In the genomic region with DNA sequence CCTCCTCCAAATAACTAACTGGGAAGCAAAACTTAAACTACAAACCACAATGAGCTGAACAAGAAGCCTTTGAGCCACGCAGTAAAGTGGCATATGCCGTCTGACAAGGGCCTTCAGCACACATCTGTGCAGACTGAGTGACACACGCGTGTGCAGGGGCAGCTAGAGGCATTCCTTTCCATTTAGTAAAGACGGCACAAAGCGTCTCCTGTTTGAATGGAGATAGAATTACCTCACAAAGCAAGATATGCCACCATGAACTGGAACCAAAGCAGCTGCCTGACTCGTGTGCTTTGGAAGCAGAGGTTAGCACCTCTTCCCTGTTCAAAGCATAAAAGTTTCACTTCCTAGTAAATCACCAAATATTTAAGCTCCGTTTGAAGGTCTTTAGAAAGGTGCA, we compare ENCODE assay signal across 10 mouse cellular contexts. TPM values are rescaled to one million over a fixed set of nuclear protein-coding genes. Genes with fewer than 3 reads are reported as not detected.
DNase-seq lines count a peak whose midpoint lies in the region; ATAC-seq and TF ChIP-seq lines count a peak whose summit lies in the region.
"Had no signal": no experiment of that assay in that cellular context is flagged by ENCODE, and none has a peak within 500 bp of the region (broad histone marks: within the 10 kb centered on the region; RNA-seq: fewer than 3 reads in every experiment).

No protein-coding gene starts in this region.

- H3K27ac ChIP-seq in kidney, adult 2 months (ENCODE audit: insufficient read depth, low read depth, low read length), result peak overlapping the region; percentile 80
- peak overlapping the region; percentile 19; the same call in 1 of the 2 replicates for H3K27ac ChIP-seq in embryonic facial prominence, embryonic 10.5 days (replicated peaks)
- H3K27ac ChIP-seq in liver, embryonic 13.5 days, result peak overlapping the region; percentile 30; the same call in 1 of the 2 replicates
- H3K27ac ChIP-seq in forebrain, embryonic 15.5 days (replicated peaks), result no peak overlapping the region

- no peak for ATAC-seq in liver, embryonic 13.5 days (ENCODE audit: low read depth)
- no peak for ATAC-seq in frontal cortex, adult (ENCODE audit: low TSS enrichment)
- ATAC-seq in forebrain, embryonic 15.5 days (replicated peaks), result no peak

- peak overlapping the region; percentile 69 for H3K4me2 ChIP-seq in liver, embryonic 13.5 days
- H3K4me2 ChIP-seq in forebrain, embryonic 15.5 days (replicated peaks), result no peak overlapping the region

- H3K36me3 ChIP-seq in kidney, adult 2 months (ENCODE audit: control insufficient read depth, insufficient read depth, low read length), result peaks cover 19% of the 10 kb centered on the region
- H3K36me3 ChIP-seq in embryonic facial prominence, embryonic 10.5 days (replicated peaks), result peaks cover 53% of the 10 kb centered on the region
- H3K36me3 ChIP-seq in liver, embryonic 13.5 days, result peaks cover 58% of the 10 kb centered on the region
- H3K36me3 ChIP-seq in forebrain, embryonic 15.5 days, result peaks cover 15% of the 10 kb centered on the region

- H3K9me3 ChIP-seq in embryonic facial prominence, embryonic 10.5 days, result no peaks in the 10 kb centered on the region
- no peaks in the 10 kb centered on the region for H3K9me3 ChIP-seq in liver, embryonic 13.5 days (replicated peaks)
- H3K9me3 ChIP-seq in forebrain, embryonic 15.5 days, result no peaks in the 10 kb centered on the region

- H3K27me3 ChIP-seq in kidney, adult 2 months (replicated peaks; ENCODE audit: control insufficient read depth, insufficient read depth, low read length), result no peaks in the 10 kb centered on the region
- H3K27me3 ChIP-seq in embryonic facial prominence, embryonic 10.5 days (replicated peaks; ENCODE audit: low read depth, poor library complexity, severe bottlenecking), result no peaks in the 10 kb centered on the region
- no peaks in the 10 kb centered on the region for H3K27me3 ChIP-seq in liver, embryonic 13.5 days
- H3K27me3 ChIP-seq in forebrain, embryonic 15.5 days, result no peaks in the 10 kb centered on the region

- TF ChIP-seq CTCF in kidney, adult 2 months (conservative IDR thresholded peaks at IDR 0.05; ENCODE audit: insufficient read depth, insufficient read length, low read depth, low read length), result no peak

- H3K9ac ChIP-seq in liver, embryonic 13.5 days, result peak overlapping the region; percentile 60
- H3K9ac ChIP-seq in forebrain, embryonic 15.5 days (replicated peaks), result no peak overlapping the region

- H3K4me3 ChIP-seq in kidney, adult 2 months (ENCODE audit: insufficient read depth, low read depth, low read length), result peak overlapping the region; percentile 26
- peak overlapping the region; percentile 28; the same call in 1 of the 2 replicates for H3K4me3 ChIP-seq in embryonic facial prominence, embryonic 10.5 days
- peak overlapping the region; percentile 30 for H3K4me3 ChIP-seq in liver, embryonic 13.5 days (replicated peaks)
- no peak overlapping the region for H3K4me3 ChIP-seq in forebrain, embryonic 15.5 days

- peaks cover 6% of the 10 kb centered on the region; the same call in 1 of the 2 replicates for H3K4me1 ChIP-seq in kidney, adult 2 months (ENCODE audit: control insufficient read depth, insufficient read depth, low read length)
- peaks cover 25% of the 10 kb centered on the region for H3K4me1 ChIP-seq in embryonic facial prominence, embryonic 10.5 days
- H3K4me1 ChIP-seq in liver, embryonic 13.5 days (replicated peaks), result peaks cover 45% of the 10 kb centered on the region
- H3K4me1 ChIP-seq in forebrain, embryonic 15.5 days, result peaks cover 4% of the 10 kb centered on the region

- no peak for TF ChIP-seq POLR2A in kidney, adult 2 months (IDR thresholded peaks at IDR 0.05; ENCODE audit: low read depth, low read length)

- DNase-seq in kidney, adult 2 months, result no peak
- DNase-seq in kidney, postnatal 36 days, result no peak
- peak; percentile 10 for DNase-seq in 3T3-L1 (ENCODE audit: low read depth, low spot score)
- DNase-seq in embryonic facial prominence, embryonic 10.5 days (ENCODE audit: low spot score), result peak; percentile 28
- no peak for DNase-seq in liver, embryonic 13.5 days
- DNase-seq in thymus, postnatal 14 days, result no peak
- DNase-seq: heart, adult 18-20 months; retina, postnatal 1 day had no signal

- WGBS in kidney, adult 2 months, result 41% methylated on average over 8 of the region's 8 CpGs
- WGBS in embryonic facial prominence, embryonic 10.5 days, result 47% methylated on average over 8 of the region's 8 CpGs
- 67% methylated on average over 8 of the region's 8 CpGs for WGBS in liver, embryonic 13.5 days (ENCODE audit: insufficient replicate concordance)
- 58% methylated on average over 8 of the region's 8 CpGs for WGBS in forebrain, embryonic 15.5 days

RNA-seq across cellular contexts. Expression of a gene that starts 28.0 kb away (rescaled TPM):
- 32.7 and 39.9 TPM in 2 replicates for polyA plus RNA-seq in kidney, adult 2 months (2012; rRNA removed)
- 100.0 and 117 TPM in 2 replicates for polyA plus RNA-seq in embryonic facial prominence, embryonic 10.5 days (2016; fragmentation: Nextera tagmentation; extraction: Ambion mirVana)
- polyA plus RNA-seq in liver, embryonic 13.5 days (2015; fragmentation: Nextera tagmentation; extraction: Ambion mirVana), result 53.6 and 66.0 TPM in 2 replicates
- polyA plus RNA-seq in forebrain, embryonic 15.5 days (2015; fragmentation: Nextera tagmentation; extraction: Ambion mirVana), result 14.1 and 17.1 TPM in 2 replicates

RNA-seq across cellular contexts. Expression of a gene that starts 28.0 kb away (rescaled TPM):
- not detected in 2 replicates for polyA plus RNA-seq in kidney, adult 2 months (2012; rRNA removed)
- polyA plus RNA-seq in embryonic facial prominence, embryonic 10.5 days (2016; fragmentation: Nextera tagmentation; extraction: Ambion mirVana), result not detected in 2 replicates
- not detected in 2 replicates for polyA plus RNA-seq in liver, embryonic 13.5 days (2015; fragmentation: Nextera tagmentation; extraction: Ambion mirVana)
- polyA plus RNA-seq in forebrain, embryonic 15.5 days (2015; fragmentation: Nextera tagmentation; extraction: Ambion mirVana), result not detected in 2 replicates

RNA-seq across cellular contexts. Expression of a gene that starts 36.1 kb away (rescaled TPM):
- not detected in 2 replicates for polyA plus RNA-seq in kidney, adult 2 months (2012; rRNA removed)
- polyA plus RNA-seq in embryonic facial prominence, embryonic 10.5 days (2016; fragmentation: Nextera tagmentation; extraction: Ambion mirVana), result not detected in 2 replicates
- polyA plus RNA-seq in liver, embryonic 13.5 days (2015; fragmentation: Nextera tagmentation; extraction: Ambion mirVana), result not detected in 2 replicates
- polyA plus RNA-seq in forebrain, embryonic 15.5 days (2015; fragmentation: Nextera tagmentation; extraction: Ambion mirVana), result not detected in 2 replicates

RNA-seq across cellular contexts. Expression of a gene that starts 52.5 kb away (rescaled TPM):
- polyA plus RNA-seq in kidney, adult 2 months (2012; rRNA removed), result not detected in 2 replicates
- not detected in 2 replicates for polyA plus RNA-seq in embryonic facial prominence, embryonic 10.5 days (2016; fragmentation: Nextera tagmentation; extraction: Ambion mirVana)
- polyA plus RNA-seq in liver, embryonic 13.5 days (2015; fragmentation: Nextera tagmentation; extraction: Ambion mirVana), result not detected in 2 replicates
- not detected in 2 replicates for polyA plus RNA-seq in forebrain, embryonic 15.5 days (2015; fragmentation: Nextera tagmentation; extraction: Ambion mirVana)

RNA-seq across cellular contexts. Expression of a gene that starts 55.1 kb away (rescaled TPM):
- polyA plus RNA-seq in kidney, adult 2 months (2012; rRNA removed), result not detected in 2 replicates
- not detected in 2 replicates for polyA plus RNA-seq in embryonic facial prominence, embryonic 10.5 days (2016; fragmentation: Nextera tagmentation; extraction: Ambion mirVana)
- not detected in 2 replicates for polyA plus RNA-seq in liver, embryonic 13.5 days (2015; fragmentation: Nextera tagmentation; extraction: Ambion mirVana)
- 0.19 and 0.28 TPM in 2 replicates for polyA plus RNA-seq in forebrain, embryonic 15.5 days (2015; fragmentation: Nextera tagmentation; extraction: Ambion mirVana)

Comparison
In these comparisons a context has a peak if more than half of its experiments do, and no peak if none do; other contexts are left out.
1. DNase-seq: peak in 3T3-L1 (single experiment) and embryonic facial prominence, embryonic 10.5 days (single experiment); none in kidney, adult 2 months (single experiment), kidney, postnatal 36 days (0 of 2), liver, embryonic 13.5 days (single experiment) and thymus, postnatal 14 days (single experiment).